Mouse (Mus musculus) cerebellum, adult 2 months (tissue): ENCODE data around the gene Fes.

Experiments
- CTCF ChIP-seq: fragments of 200-500 bp; IDR thresholded peaks from 2 replicates; pipeline ENCODE4 v1.5.1; 2011; ENCODE audit warnings: low read depth, mild to moderate bottlenecking, control low read depth, low read length, moderate library complexity, borderline replicate concordance; ENCODE audit not compliant: insufficient read depth
- POLR2A ChIP-seq: fragments of 200-500 bp; IDR thresholded peaks from 2 replicates; pipeline ENCODE4 v1.6.1; 2011; ENCODE audit warnings: low read length, control low read depth, borderline replicate concordance; ENCODE audit not compliant: insufficient read depth

GRCm38 (mm10) chr7:80421576-80421975 is 33.8 kb upstream of the Fes start:
- no peak for TF ChIP-seq CTCF
- TF ChIP-seq POLR2A, result no peak
